Mouse (Mus musculus): Measurements from ENCODE around the gene Dpy19l3. TPM values are rescaled to one million over a fixed set of nuclear protein-coding genes. Genes with fewer than 3 reads are reported as not detected.

The Dpy19l3 gene
- total RNA-seq, 2 experiments from 2014 or later, result 10.3 to 11.9 TPM

DNA sequence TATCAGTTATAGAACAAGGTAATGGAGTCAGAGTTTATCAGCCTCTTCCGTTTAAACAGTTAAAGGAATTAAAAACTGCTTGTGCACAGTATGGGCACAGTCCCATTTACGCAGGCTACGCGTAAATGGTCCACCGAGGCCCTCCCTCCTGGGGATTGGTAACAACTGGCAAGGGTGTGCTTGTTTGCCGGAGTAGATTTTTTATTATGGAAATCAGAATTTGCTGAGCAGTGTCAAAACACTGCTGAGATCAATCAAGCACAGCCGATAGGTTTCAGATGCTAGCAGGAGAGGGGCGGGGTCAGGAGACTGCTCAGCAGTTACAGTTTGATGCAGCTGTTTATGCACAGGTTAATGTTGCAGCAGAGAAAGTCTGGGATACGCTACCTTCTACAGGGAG lies 66.0 kb downstream of the Dpy19l3 start:
- no peak for DNase-seq

DNA sequence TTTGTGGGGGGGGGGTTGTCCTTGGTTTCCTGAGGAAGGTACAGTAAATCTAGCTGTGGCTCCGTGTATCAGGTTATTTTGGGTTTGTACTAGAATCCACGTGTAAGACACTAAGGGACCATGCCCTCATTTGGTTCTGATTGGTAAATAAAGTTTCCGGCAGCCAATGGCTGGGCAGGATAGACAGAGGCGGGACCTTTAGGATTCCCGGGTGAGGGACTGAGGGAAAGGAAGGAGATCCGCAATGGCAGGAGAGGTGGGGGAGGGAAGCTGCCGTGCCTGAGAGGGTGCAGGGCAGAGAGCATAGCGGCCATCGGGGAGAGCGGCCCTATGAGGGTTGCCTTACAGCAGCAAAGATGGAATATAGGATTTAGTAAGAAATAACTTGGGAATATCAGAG lies 67.0 kb downstream of the Dpy19l3 start:
- DNase-seq, result peak; percentile 63

DNA sequence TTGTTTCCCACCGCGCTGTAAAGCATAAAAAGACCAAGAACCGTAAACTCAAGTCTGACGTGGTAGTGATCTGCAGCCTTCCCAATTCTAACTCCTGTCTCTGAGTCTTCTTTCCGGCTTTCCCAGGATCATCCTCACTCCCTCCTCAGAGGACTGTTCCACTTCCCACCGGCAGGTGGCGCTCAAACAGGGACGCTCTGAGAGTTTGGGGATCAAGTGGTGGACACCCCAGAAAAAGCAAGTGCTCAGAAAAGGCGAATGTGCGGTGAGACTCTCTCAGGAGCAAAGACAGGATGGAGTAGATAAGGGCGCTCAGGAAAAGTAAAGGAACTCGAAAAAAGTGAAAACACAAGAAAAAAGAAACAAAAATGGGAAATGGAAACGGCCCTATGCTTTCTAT lies 67.5 kb downstream of the Dpy19l3 start:
- peak; percentile 68 for DNase-seq

DNA sequence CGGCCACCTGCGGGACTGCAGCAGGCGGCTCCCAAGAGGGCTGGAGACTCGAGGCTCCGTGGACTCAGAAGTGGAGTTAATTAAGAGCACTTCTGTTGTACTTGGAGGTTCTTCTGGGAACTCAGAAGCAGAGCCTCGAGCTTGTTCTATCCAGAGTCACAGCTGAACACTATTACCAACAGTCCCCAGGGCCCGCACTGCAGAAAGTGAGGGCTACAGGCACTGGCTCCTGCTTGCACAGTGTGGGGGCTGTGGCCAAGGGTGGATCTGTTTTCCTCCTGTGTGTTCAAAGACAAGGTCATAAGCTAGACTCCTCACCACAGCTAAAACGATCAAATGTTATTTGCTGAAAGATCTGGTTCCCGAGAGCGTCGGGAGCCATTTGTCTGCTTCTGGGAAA lies 68.0 kb downstream of the Dpy19l3 start:
- no peak for DNase-seq

DNA sequence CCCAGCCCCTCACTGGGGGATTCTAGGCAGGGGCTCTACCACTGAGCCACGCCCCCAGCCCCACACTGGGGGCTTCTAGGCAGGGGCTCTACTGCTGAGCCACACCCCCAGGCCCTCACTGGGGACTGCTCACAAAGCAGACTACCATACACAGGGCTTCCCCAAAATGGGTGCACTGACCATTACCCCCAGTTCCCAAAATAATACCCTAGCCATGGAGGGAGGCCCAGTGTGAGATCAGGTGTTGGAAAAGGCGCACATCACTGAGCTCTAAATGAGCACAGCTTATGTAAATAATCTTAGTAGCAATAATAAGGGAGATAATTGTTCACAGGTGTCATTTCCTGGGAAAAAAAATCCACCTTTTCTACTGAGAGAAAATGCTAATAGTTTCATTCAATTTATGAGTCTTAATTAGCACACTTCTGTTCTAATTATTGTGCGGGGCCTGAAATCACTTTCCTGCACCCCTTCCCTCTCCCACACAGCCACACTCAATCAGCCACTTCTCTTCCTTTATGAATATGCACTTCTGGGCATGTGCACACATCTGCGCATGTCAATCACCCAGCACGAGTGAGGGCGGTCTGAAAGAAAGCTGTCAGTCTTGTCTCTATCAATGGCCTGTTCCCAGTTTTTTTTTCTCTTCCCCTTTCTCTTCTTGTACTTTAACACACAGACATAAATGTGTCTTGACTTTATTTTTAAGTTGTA lies 70.7 kb downstream of the Dpy19l3 start:
- no peak for DNase-seq

DNA sequence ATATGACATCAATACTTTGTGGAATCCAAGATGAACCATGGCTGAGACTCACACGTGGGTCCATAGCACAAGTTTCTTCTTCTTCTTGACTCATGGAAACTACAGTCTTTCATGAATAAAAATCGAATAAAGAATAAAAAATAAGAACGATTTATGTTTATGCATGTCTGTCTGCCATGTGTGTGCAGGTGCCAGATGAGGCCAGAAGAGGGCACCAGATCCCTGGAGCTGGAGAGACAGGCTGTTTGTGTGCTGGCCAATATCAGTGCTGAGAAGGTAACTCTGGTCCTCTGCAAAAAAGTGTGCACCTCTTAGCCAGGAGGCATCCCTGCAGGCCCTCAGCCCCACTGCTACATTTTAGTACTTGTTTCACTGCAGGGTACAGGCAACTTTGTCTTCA lies 72.7 kb downstream of the Dpy19l3 start:
- no peak for DNase-seq

DNA sequence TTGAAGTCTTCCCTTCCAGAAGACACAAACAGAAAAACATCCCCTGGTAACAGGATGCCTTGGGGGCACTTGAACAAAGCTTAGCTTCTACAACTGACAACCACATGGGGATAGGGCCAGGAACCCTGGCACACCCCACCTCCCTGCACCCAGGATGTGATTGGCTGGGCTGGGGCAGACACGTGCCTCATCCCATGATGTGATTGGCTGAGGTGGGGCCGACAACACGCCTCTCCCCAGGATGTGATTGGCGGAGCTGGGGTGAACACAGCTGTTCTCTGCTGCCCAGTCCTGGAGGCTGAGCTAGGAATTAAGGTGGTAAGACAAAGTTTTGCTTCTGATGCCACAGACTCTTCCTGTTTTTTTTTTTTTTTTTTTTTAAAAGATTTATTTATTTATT lies 75.3 kb downstream of the Dpy19l3 start:
- DNase-seq, result no peak

DNA sequence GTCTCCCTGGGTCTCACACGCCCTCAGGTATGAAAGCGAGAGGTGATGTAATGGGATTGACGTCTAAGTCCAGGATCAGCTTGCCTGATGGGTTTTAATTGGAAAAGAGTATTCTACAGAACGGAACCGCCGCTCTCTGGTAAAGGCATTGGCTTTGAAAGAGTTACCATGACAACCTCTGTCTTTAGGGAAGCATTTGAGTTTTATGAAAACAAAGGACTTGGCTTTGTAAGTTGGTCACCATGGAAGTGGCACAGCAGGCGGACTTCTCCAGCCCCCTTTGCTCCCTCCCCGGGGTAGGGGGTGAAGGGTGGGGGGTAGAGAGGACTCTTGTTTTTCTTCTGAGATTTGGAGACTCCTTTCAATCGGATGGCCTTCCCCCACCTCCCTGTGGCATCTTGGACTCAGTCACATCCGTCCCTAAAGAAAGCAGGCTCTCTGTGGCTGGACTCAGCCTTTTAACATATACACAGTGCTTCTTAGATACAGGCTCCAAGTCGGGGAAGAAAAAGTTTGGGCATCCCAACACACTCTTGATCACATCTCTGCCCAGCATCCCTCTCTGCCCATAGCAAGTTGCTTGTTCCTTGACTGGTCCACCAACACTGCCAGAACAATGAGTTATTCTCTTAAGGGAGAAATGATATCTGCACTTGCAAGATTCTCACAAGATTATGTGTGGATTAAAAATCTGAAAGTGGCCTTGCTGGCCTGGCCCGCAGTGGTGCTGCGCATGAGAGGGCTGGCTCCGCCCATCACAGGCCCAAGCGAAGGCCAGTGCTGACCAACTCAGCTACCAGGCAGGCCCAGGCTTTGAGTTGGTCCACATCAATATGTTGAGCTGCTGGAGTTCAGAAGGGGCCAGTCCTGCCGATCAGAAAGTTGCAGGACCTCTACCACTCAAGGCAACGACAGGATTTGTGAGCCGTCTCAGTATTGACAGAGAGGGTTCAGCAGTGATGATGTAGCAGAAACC lies 85.9 kb downstream of the Dpy19l3 start:
- DNase-seq, result no peak

DNA sequence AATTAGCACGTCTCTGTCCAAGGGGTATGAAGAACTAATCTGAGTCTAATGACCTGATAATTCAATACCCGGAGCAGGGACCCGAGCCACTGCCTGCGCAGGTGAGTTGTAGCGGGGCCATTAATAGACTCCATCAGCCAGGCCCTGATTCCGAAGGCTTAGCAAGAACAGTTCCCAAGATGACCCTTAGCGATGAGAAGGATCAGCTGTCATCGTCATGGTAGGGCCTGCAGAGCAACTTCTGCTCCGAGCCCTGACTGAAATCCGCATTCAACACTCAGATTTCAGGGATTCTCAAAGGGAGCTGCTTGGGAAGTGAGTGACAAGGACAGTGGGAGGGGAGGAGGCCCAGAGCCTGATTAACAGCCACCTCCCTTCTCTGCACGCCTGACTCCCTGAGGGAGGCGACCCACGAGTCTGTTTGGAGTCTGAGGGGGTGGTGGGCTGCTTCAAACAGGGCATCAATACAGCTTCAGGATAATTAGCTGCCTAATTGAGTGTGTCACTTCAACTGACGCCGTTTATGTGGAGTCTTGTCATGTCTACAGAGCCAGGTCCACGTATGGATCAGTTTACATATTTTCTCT lies 90.4 kb downstream of the Dpy19l3 start:
- DNase-seq, result no peak

DNA sequence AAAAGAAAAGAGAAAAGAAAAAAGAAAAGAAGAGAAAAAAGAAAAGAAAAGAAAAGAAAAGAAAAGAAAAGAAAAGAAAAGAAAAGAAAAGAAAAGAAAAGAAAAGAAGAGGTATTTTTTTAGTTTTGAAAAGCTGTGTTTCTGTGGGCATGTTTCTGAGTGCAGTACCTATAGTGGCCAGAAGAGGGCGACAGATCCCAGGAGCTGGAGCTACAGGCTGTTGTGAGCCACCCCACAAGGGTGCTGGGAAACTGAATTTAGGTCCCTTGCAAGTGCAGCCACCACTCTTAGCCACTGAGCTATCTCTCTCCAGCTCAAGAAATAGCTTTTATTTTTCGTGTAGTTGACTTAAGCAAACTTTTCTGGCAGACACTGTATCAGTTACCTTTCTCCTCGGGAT lies 95.1 kb downstream of the Dpy19l3 start:
- DNase-seq, result peak; percentile 52

DNA sequence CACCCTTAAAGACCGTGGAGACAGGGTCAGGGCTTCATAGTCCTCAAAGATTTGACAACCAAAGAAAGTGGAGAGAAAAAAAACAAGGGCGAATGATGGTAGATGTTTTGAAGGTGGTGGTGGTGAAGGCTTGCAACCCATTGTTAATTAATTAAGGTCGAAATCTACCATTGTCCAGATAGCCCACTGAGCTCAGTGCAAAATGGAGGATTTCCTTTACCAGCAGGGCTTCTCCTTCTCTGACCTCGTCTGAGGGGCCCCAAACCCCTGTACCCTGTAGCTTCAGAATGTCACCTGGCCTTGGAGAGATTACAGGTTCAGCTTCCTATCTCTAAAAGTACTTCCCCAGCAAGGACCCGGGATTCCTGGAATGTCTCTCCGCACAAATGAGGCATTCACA lies 96.4 kb downstream of the Dpy19l3 start:
- DNase-seq, result no peak

DNA sequence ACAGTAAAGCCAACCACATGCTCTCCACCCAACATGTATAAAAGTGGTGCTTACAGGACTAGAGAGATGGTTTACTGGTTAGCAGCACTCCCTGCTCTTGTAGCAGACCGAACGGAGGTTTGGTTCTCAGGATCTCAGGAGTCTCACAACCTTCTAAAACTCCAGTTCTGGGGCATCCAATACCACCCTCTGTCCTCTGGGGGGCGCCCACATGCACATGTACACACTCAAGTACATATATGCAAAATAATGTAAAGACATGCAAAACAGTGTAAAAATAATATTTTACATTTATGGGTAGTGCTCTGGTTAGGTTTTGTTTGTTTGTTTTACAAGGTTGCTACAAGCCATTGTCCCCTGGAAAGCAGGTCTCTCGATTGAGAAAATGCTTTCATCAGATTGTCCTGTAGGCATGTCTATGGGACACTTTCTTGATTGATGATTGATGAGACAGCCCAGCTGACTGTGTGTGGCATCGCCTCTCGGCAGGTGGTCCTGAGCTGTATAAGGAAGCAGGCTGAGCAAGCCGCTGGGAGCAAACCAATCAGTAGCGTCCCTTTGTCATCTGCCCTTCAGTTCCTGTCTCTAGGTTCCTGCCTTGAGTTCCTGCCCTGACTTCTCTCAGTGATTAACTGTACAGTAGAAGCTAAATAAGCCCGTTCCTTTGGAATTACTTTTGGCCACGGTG lies 102.5 kb downstream of the Dpy19l3 start:
- DNase-seq, result no peak

DNA sequence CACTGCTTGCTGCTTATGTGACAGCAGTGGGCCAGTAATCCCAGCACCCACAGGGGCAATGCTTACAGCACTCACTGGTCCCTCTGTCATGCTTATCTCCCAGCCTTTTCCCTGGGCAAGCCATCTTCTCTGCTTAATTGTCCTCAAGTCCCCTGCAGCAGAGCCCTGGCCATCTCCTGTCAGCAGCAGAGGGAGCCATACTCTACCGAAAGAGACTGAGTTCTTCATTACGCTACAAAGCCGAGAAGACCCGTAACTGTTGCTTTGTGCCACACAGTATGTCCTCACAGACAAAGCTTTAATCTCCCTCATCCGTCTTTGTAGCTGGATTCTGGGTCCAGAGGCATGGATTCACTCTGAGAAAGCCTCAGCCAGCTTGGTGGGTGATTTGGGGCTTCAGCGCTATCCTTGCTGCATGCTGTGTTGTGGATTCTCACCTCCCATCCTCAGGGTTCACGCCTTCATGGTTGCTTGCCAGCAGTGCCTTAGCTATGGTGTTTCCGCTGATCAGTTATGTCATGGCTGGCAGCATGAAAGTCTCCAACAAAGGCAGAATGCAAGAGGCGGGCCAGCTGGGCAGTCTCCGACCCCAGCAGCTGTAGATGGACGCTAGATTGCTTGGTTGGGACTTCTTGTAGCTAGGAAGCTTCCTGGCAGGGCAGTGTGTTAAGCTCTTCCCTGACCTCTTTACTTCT lies 103.4 kb downstream of the Dpy19l3 start:
- peak; percentile 14 for DNase-seq

DNA sequence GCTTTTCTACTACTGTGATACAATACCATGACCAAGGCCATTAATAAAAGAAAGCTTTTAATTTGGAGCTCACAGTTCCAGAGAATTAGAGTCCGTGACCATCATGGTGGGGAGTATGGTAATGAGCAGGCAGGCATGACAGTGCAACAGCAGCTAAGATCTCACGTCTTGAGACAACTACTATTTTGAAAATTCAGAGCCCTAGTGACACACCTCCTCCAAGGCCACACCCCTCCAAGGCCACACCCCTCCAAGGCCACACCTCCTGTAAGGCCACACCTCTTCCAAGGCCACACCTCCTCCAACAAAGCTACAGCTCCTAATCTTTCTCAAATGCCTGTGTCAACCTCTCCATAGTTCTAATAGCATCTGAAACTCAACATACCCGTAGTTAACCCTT lies 105.2 kb downstream of the Dpy19l3 start:
- DNase-seq, result peak; percentile 49

DNA sequence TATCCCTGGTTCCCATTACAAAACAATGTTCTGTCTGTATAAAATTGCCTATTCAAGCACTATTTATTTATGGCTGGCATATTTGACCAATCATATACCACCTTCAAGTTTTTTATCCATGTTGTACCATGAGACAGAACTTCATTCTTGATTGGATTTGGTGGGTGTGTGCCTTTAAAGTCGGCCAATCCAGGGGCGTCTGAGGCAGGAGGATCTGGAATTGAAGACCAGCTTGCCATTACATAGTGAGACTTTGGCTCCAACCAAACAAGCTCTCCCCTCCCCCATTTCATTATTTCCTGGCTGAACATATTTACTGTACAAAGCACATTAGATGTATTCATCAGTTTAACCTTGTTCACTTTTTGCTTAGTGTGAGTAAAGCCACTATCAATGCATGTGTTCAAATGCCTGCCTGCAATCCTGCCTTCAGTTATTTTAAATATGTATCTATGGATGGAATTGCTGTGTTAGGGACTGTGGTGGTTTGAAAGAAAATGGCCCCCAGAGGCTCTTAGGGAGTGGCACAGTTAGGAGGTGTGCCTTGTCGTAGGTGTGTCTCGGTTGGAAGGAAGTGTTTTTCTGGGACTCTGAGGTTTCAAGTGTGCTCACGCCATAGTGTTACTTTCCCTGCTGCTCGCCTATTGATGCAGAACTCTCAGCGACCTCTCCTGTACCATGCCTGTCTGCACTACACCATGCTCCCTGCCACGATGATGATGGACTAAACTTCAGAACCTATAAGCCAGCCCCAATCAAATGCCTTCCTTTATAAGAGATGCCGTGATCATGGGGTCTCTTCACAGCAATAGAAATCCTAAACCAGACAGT lies 105.8 kb downstream of the Dpy19l3 start:
- DNase-seq, result no peak

DNA sequence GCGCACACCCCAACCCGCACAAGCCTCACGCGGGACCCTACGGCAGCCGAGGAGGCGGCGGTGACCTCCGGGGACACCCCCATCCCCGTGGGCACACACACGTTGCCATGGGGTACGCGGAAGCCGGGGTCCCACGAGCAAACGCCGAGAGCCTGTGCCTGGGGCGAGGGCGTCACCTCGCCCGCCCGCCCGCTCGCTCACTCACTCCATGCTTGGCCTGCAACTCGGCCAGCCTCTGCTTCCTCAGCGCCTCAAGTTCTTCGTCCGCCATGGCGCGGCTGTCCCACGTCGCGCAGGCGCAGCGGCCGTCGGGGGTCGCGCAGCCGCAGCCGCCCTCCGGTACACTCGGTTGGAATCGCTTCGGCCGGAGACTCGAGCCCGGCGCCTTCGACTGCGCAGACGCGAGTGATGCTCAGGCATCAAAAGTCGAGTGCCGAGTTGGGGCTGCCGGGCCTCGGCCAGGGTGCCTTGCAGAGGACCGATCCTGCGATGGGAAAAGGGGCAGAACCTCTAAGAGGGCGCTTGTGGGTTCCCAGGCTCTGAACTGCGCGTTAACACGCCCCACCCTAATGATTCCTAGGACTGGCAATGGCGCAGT lies 107.1 kb downstream of the Dpy19l3 start, which contains the start of gene Pdcd5:
Gene Pdcd5, minus strand, starts transcription at position 421 of the 598 bp plus-strand sequence.
- peak; percentile 99 for DNase-seq

DNA sequence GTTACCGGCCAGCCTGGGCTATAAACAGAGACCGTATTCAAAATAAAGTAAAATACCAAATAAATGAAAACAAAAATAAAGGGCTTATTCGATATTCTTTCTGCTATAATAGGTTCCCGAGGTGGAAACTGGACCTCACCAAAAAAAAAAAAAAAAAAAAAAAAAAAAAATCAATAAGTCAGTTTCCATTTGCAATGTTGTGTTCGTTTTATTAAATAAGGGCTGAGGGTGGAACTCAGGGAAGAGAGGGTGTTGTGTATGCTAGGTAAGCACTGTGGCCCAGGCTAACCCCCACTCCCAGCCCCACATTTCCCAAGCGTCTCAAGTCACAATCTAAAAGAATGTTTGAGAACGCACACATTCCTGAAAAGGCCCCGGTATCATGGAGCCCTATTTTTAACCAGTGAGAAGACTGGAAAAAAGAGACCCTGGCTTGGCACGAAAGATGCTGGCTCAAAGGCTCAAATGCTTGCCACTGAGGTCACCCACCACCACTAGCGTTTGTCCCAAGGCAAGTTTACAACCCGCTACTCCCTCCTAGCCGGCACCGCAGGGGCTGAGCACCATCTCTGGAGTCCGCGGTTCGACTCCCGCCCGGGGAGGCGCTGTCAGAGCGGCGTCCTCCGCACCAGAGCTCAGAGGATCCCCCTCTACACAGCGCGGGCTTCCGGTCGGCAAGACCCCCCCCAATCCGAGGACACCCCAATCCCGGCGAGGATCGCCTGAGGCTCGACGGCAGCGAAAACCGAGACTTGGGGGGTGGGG lies 107.8 kb downstream of the Dpy19l3 start:
- peak; percentile 35 for DNase-seq

DNA sequence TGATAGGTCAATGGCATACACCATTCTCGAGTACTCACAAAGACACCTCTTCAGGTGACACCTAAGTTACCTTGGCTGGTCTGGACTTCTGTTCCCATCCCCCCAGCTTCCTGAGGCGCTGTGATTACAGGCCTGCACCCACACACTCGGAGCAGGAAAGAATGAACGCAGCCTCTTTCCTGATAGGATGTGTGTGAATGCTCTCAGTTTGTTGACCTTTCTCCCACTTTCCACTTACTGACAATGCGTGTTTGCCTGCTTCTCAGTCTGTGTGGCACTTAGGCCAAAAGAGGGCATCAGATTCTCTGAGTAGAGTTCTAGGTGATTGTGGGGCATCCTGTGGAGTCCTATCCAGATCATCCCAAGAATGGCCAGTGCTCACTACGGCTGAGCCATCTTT lies 114.2 kb downstream of the Dpy19l3 start:
- DNase-seq, result no peak

DNA sequence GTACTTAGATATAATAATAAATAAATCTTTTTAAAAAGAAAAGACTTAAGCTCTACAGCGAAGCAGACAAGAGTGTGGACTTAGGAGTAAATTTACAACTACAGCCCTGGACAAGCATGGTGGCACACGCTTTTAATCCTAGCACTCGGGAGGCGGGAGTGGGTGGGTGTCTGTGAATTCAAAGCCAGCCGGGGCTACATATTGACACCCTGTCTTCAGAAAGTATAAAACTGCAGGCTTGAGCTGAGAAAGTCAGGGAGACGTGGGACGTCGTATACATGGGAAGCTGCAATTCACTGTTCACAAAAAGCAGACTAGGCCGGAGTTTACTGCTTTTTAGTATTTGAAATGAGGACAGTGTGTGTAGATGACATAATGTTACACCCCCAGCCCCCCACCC lies 117.4 kb downstream of the Dpy19l3 start:
- no peak for DNase-seq

DNA sequence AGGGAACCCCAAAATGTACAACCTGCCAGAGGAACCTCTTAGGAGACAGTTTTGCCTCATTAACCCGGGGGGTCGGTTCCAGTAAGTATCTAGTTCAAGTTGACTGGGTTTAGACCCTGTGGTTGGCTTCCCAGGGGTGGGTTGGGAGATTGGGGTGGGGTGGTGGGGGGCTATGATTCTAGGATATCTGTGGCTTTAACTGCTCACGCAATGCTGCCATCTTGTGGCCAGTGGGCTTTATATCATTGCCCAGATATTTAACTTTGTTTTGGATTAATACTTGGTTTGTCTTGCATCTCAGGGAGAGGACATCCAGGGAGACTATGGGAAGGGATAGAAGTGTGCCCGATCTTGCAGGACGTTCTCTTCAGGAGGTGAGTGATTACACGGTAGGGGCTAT lies 118.0 kb downstream of the Dpy19l3 start:
- peak; percentile 52 for DNase-seq

All from heart, postnatal 4 days (tissue).